8 mouse cellular contexts compared by ENCODE assay signal in the genomic region with DNA sequence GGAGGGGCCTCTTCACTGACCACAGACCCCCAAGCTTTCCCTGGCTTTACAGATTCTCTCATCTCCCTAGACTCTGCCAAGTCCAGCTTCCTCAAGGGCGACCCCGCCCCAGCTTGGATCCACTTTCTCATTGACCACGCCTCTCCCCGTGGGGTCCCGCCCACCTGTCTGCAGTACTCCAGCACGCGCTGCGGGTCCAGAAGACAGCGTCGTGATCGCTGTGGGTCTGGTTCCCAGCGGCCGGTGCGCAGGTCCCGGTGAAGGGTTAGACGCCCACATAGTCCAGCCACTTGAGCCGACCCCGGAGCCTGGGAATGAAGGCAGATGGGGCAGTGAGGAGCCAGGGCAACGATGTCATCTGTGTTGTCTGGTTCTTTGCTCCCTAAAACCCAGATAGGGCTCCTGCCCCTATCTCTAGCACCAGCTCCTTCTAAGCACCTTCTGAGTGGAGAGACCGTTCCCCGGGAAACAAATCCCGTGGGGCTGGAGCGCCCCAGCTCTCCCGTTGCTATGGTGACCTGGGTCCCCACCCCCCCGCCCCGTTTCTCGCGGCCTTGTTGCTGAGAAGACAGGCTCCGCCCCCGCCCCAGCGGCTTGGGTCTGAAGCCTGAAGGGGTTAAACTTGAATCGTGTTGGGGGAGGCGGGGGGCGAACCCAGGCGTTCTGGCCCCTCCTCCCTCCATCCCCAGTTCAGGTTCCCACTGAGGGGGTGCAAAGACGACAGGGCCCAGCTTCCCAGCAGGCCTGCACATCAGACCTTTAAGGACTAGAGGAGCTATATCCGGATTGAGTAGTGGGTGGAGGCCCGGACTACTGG. TPM values are rescaled to one million over a fixed set of nuclear protein-coding genes. Genes with fewer than 3 reads are reported as not detected.
A peak's percentile ranks its signal among the peaks of the same experiment; 100 is the strongest.
DNase-seq lines count a peak whose midpoint lies in the region; ATAC-seq and TF ChIP-seq lines count a peak whose summit lies in the region.

No protein-coding gene starts in this region.

- H3K9me3 ChIP-seq in embryonic facial prominence, embryonic 10.5 days: peaks cover 9% of the 10 kb centered on the region; the same call in 1 of the 2 replicates
- 0 out of 2 replicates have a peak, but pooled peaks cover 5% of the 10 kb centered on the region for H3K9me3 ChIP-seq in hindbrain, embryonic 12.5 days (replicated peaks)
- H3K9me3 ChIP-seq in midbrain, postnatal 0 days (ENCODE audit: low read length): no peaks in the 10 kb centered on the region

- DNase-seq in ovary, adult 18-20 months (ENCODE audit: low spot score): peak; percentile 31
- DNase-seq in ovary, postnatal 10 days (ENCODE audit: low spot score): no peak
- peak; percentile 66 for DNase-seq in embryonic facial prominence, embryonic 10.5 days (ENCODE audit: low spot score)
- peak; percentile 78 for DNase-seq in left cerebral cortex, postnatal 4 days
- DNase-seq in midbrain, postnatal 0 days (ENCODE audit: low spot score): peak; percentile 93
- no peak for DNase-seq in adipocyte (ENCODE audit: low spot score)
- DNase-seq in thymus, postnatal 0 days (ENCODE audit: low spot score): no peak

- H3K4me1 ChIP-seq in embryonic facial prominence, embryonic 10.5 days: peaks cover 22% of the 10 kb centered on the region
- peaks cover 34% of the 10 kb centered on the region for H3K4me1 ChIP-seq in hindbrain, embryonic 12.5 days
- peaks cover 3% of the 10 kb centered on the region; the same call in 1 of the 2 replicates for H3K4me1 ChIP-seq in midbrain, postnatal 0 days (ENCODE audit: insufficient read depth, low read length)

- H3K4me2 ChIP-seq in hindbrain, embryonic 12.5 days (replicated peaks): peak overlapping the region; percentile 84
- peak overlapping the region; percentile 78 for H3K4me2 ChIP-seq in midbrain, postnatal 0 days (ENCODE audit: low read depth, low read length, poor library complexity, severe bottlenecking)

- H3K4me3 ChIP-seq in embryonic facial prominence, embryonic 10.5 days: peak overlapping the region; percentile 78
- H3K4me3 ChIP-seq in hindbrain, embryonic 12.5 days: peak overlapping the region; percentile 78
- H3K4me3 ChIP-seq in midbrain, postnatal 0 days (ENCODE audit: low read depth, low read length): peak overlapping the region; percentile 73

- H3K36me3 ChIP-seq in embryonic facial prominence, embryonic 10.5 days (replicated peaks): peaks cover 3% of the 10 kb centered on the region; the same call in 1 of the 2 replicates
- H3K36me3 ChIP-seq in hindbrain, embryonic 12.5 days: peaks cover 34% of the 10 kb centered on the region
- H3K36me3 ChIP-seq in midbrain, postnatal 0 days (ENCODE audit: insufficient read depth, low read length): peaks cover 23% of the 10 kb centered on the region

- H3K9ac ChIP-seq in hindbrain, embryonic 12.5 days: peak overlapping the region; percentile 90
- peak overlapping the region; percentile 96 for H3K9ac ChIP-seq in midbrain, postnatal 0 days (replicated peaks; ENCODE audit: low read length, poor library complexity, severe bottlenecking)

- ATAC-seq in hindbrain, embryonic 12.5 days (ENCODE audit: low FRiP score): peak; percentile 59
- peak; percentile 64 for ATAC-seq in midbrain, postnatal 0 days (ENCODE audit: low FRiP score)

- H3K27ac ChIP-seq in embryonic facial prominence, embryonic 10.5 days (replicated peaks): peak overlapping the region; percentile 80
- peak overlapping the region; percentile 97 for H3K27ac ChIP-seq in hindbrain, embryonic 12.5 days
- H3K27ac ChIP-seq in midbrain, postnatal 0 days (ENCODE audit: low read depth, low read length): peak overlapping the region; percentile 96

- TF ChIP-seq CTCF in midbrain, postnatal 0 days (IDR thresholded peaks at IDR 0.05): no peak

- intact Hi-C loops in left cerebral cortex, postnatal 4 days (cut with DNase I): loop anchor here (5.0 kb wide), 1 partner anchor 33 kb away; no protein-coding TSS in a partner anchor

- under 1% methylated on average over 38 of the region's 38 CpGs for WGBS in embryonic facial prominence, embryonic 10.5 days
- under 1% methylated on average over 38 of the region's 38 CpGs for WGBS in hindbrain, embryonic 12.5 days
- 1% methylated on average over 36 of the region's 38 CpGs for WGBS in midbrain, postnatal 0 days

- peaks cover 82% of the 10 kb centered on the region for H3K27me3 ChIP-seq in embryonic facial prominence, embryonic 10.5 days (replicated peaks; ENCODE audit: low read depth, poor library complexity, severe bottlenecking)
- H3K27me3 ChIP-seq in hindbrain, embryonic 12.5 days: peaks cover 3% of the 10 kb centered on the region; the same call in 1 of the 2 replicates
- no peaks in the 10 kb centered on the region for H3K27me3 ChIP-seq in midbrain, postnatal 0 days (ENCODE audit: insufficient read depth, low read length)

RNA-seq across cellular contexts. Expression of a gene that starts 1.0 kb away (rescaled TPM):
- 28.6 and 32.3 TPM in 2 replicates for polyA plus RNA-seq in embryonic facial prominence, embryonic 10.5 days (2016; fragmentation: Nextera tagmentation; extraction: Ambion mirVana)
- polyA plus RNA-seq in hindbrain, embryonic 12.5 days (2016; fragmentation: Nextera tagmentation; extraction: Ambion mirVana): 348 and 365 TPM in 2 replicates
- 100 to 1,000 TPM; 739 to 767 TPM for total RNA-seq in left cerebral cortex, postnatal 4 days (2021)
- 923 and 924 TPM in 2 replicates for total RNA-seq in midbrain, postnatal 0 days (2014; rRNA removed)
- polyA plus RNA-seq in midbrain, postnatal 0 days (2015; fragmentation: Nextera tagmentation; extraction: Ambion mirVana): 811 and 814 TPM in 2 replicates
- 1.3 and 2.8 TPM in 2 replicates for polyA plus RNA-seq in thymus, postnatal 0 days (2015; fragmentation: Nextera tagmentation; extraction: Ambion mirVana)

RNA-seq across cellular contexts. Expression of a gene that starts 13.1 kb away (rescaled TPM):
- polyA plus RNA-seq in embryonic facial prominence, embryonic 10.5 days (2016; fragmentation: Nextera tagmentation; extraction: Ambion mirVana): 1.3 and 2.2 TPM in 2 replicates
- polyA plus RNA-seq in hindbrain, embryonic 12.5 days (2016; fragmentation: Nextera tagmentation; extraction: Ambion mirVana): 16.1 and 23.9 TPM in 2 replicates
- under 1 TPM; 0.26 to 0.56 TPM for total RNA-seq in left cerebral cortex, postnatal 4 days (2021)
- 0.99 and 4.9 TPM in 2 replicates for total RNA-seq in midbrain, postnatal 0 days (2014; rRNA removed)
- 0.32 and 0.43 TPM in 2 replicates for polyA plus RNA-seq in midbrain, postnatal 0 days (2015; fragmentation: Nextera tagmentation; extraction: Ambion mirVana)
- polyA plus RNA-seq in thymus, postnatal 0 days (2015; fragmentation: Nextera tagmentation; extraction: Ambion mirVana): 0.10 and 0.17 TPM in 2 replicates

RNA-seq across cellular contexts. Expression of a gene that starts 13.8 kb away (rescaled TPM):
- polyA plus RNA-seq in embryonic facial prominence, embryonic 10.5 days (2016; fragmentation: Nextera tagmentation; extraction: Ambion mirVana): 0.15 and 0.63 TPM in 2 replicates
- 3.8 and 5.2 TPM in 2 replicates for polyA plus RNA-seq in hindbrain, embryonic 12.5 days (2016; fragmentation: Nextera tagmentation; extraction: Ambion mirVana)
- under 1 TPM in 1 of 2 experiments, not detected in 1; 0.08 TPM for total RNA-seq in left cerebral cortex, postnatal 4 days (2021)
- 0.33 TPM in 1 of 2 replicates, not detected in the other for total RNA-seq in midbrain, postnatal 0 days (2014; rRNA removed)
- 0.11 TPM in 1 of 2 replicates, not detected in the other for polyA plus RNA-seq in midbrain, postnatal 0 days (2015; fragmentation: Nextera tagmentation; extraction: Ambion mirVana)
- polyA plus RNA-seq in thymus, postnatal 0 days (2015; fragmentation: Nextera tagmentation; extraction: Ambion mirVana): 0.29 and 0.46 TPM in 2 replicates

RNA-seq across cellular contexts. Expression of a gene that starts 22.8 kb away (rescaled TPM):
- 1.1 and 1.8 TPM in 2 replicates for polyA plus RNA-seq in embryonic facial prominence, embryonic 10.5 days (2016; fragmentation: Nextera tagmentation; extraction: Ambion mirVana)
- 1.3 and 2.2 TPM in 2 replicates for polyA plus RNA-seq in hindbrain, embryonic 12.5 days (2016; fragmentation: Nextera tagmentation; extraction: Ambion mirVana)
- 1 to 10 TPM; 2.1 to 3.0 TPM for total RNA-seq in left cerebral cortex, postnatal 4 days (2021)
- total RNA-seq in midbrain, postnatal 0 days (2014; rRNA removed): 2.1 and 2.2 TPM in 2 replicates
- 2.2 and 2.8 TPM in 2 replicates for polyA plus RNA-seq in midbrain, postnatal 0 days (2015; fragmentation: Nextera tagmentation; extraction: Ambion mirVana)
- polyA plus RNA-seq in thymus, postnatal 0 days (2015; fragmentation: Nextera tagmentation; extraction: Ambion mirVana): 20.2 and 20.3 TPM in 2 replicates

RNA-seq across cellular contexts. Expression of a gene that starts 24.7 kb away (rescaled TPM):
- polyA plus RNA-seq in embryonic facial prominence, embryonic 10.5 days (2016; fragmentation: Nextera tagmentation; extraction: Ambion mirVana): not detected in 2 replicates
- 0.57 and 0.86 TPM in 2 replicates for polyA plus RNA-seq in hindbrain, embryonic 12.5 days (2016; fragmentation: Nextera tagmentation; extraction: Ambion mirVana)
- not detected for total RNA-seq in left cerebral cortex, postnatal 4 days (2021)
- total RNA-seq in midbrain, postnatal 0 days (2014; rRNA removed): not detected in 2 replicates
- 0.54 and 0.76 TPM in 2 replicates for polyA plus RNA-seq in midbrain, postnatal 0 days (2015; fragmentation: Nextera tagmentation; extraction: Ambion mirVana)
- 110 and 139 TPM in 2 replicates for polyA plus RNA-seq in thymus, postnatal 0 days (2015; fragmentation: Nextera tagmentation; extraction: Ambion mirVana)

Comparison
In these comparisons a context has a peak if more than half of its experiments do, and no peak if none do; other contexts are left out.
1. DNase-seq: peak in ovary, adult 18-20 months (single experiment), embryonic facial prominence, embryonic 10.5 days (single experiment), left cerebral cortex, postnatal 4 days (single experiment) and midbrain, postnatal 0 days (single experiment); none in ovary, postnatal 10 days (single experiment), adipocyte (single experiment) and thymus, postnatal 0 days (single experiment).
2. Peak in every context shown above with its lines, with median percentiles within 50 percentile points of each other: H3K27ac ChIP-seq and H3K4me3 ChIP-seq.